Mouse (Mus musculus): ENCODE measurements around the gene Sec14l3. TPM values are rescaled to one million over a fixed set of nuclear protein-coding genes. Genes with fewer than 3 reads are reported as not detected.

Gene Sec14l3
- polyA plus RNA-seq, 1 experiment from 2014 or later: not detected

Other genes starting within 250 kb of the Sec14l3 start
- gene Osbp2, start 200.9 kb upstream of the Sec14l3 start, polyA plus RNA-seq (2016; fragmentation: Nextera tagmentation; extraction: Ambion mirVana): 1.0 and 2.5 TPM in 2 replicates
- 1.2 and 1.8 TPM in 2 replicates for gene 4921536K21Rik, start 169.7 kb upstream of the Sec14l3 start, polyA plus RNA-seq (2016; fragmentation: Nextera tagmentation; extraction: Ambion mirVana)
- gene Dusp18, start 169.6 kb upstream of the Sec14l3 start, polyA plus RNA-seq (2016; fragmentation: Nextera tagmentation; extraction: Ambion mirVana): 19.9 and 23.4 TPM in 2 replicates
- 5.4 and 6.8 TPM in 2 replicates for gene Slc35e4, start 150.2 kb upstream of the Sec14l3 start, polyA plus RNA-seq (2016; fragmentation: Nextera tagmentation; extraction: Ambion mirVana)
- gene Tcn2, start 132.7 kb upstream of the Sec14l3 start, polyA plus RNA-seq (2016; fragmentation: Nextera tagmentation; extraction: Ambion mirVana): 31.6 and 34.7 TPM in 2 replicates
- gene Pes1, start 100.9 kb upstream of the Sec14l3 start, polyA plus RNA-seq (2016; fragmentation: Nextera tagmentation; extraction: Ambion mirVana): 81.8 and 98.2 TPM in 2 replicates
- 0.13 and 0.22 TPM in 2 replicates for gene 4930556J24Rik, start 88.1 kb upstream of the Sec14l3 start, polyA plus RNA-seq (2016; fragmentation: Nextera tagmentation; extraction: Ambion mirVana)
- gene Gal3st1, start 81.2 kb upstream of the Sec14l3 start, polyA plus RNA-seq (2016; fragmentation: Nextera tagmentation; extraction: Ambion mirVana): 1.1 and 1.3 TPM in 2 replicates
- not detected in 2 replicates for gene Sec14l4, start 33.4 kb upstream of the Sec14l3 start, polyA plus RNA-seq (2016; fragmentation: Nextera tagmentation; extraction: Ambion mirVana)
- 8.7 and 9.9 TPM in 2 replicates for gene Mtfp1, start 30.6 kb downstream of the Sec14l3 start, polyA plus RNA-seq (2016; fragmentation: Nextera tagmentation; extraction: Ambion mirVana)
- 2.6 and 3.0 TPM in 2 replicates for gene Sec14l2, start 58.6 kb downstream of the Sec14l3 start, polyA plus RNA-seq (2016; fragmentation: Nextera tagmentation; extraction: Ambion mirVana)
- gene Rnf215, start 70.4 kb downstream of the Sec14l3 start, polyA plus RNA-seq (2016; fragmentation: Nextera tagmentation; extraction: Ambion mirVana): 22.0 and 25.8 TPM in 2 replicates
- gene Ccdc157, start 95.5 kb downstream of the Sec14l3 start, polyA plus RNA-seq (2016; fragmentation: Nextera tagmentation; extraction: Ambion mirVana): 7.8 and 8.5 TPM in 2 replicates
- gene Sf3a1, start 95.5 kb downstream of the Sec14l3 start, polyA plus RNA-seq (2016; fragmentation: Nextera tagmentation; extraction: Ambion mirVana): 92.1 and 95.3 TPM in 2 replicates
- gene Tbc1d10a, start 121.9 kb downstream of the Sec14l3 start, polyA plus RNA-seq (2016; fragmentation: Nextera tagmentation; extraction: Ambion mirVana): 29.4 and 32.3 TPM in 2 replicates
- 2.7 and 3.6 TPM in 2 replicates for gene Castor1, start 153.4 kb downstream of the Sec14l3 start, polyA plus RNA-seq (2016; fragmentation: Nextera tagmentation; extraction: Ambion mirVana)
- 0.09 TPM in 1 of 2 replicates, not detected in the other for gene Osm, start 171.6 kb downstream of the Sec14l3 start, polyA plus RNA-seq (2016; fragmentation: Nextera tagmentation; extraction: Ambion mirVana)
- 0.05 and 0.09 TPM in 2 replicates for gene Lif, start 192.7 kb downstream of the Sec14l3 start, polyA plus RNA-seq (2016; fragmentation: Nextera tagmentation; extraction: Ambion mirVana)

All from hindbrain, embryonic 10.5 days (tissue).